Mouse (Mus musculus) heart, embryonic 10.5 days (tissue): ENCODE measurements around the gene Tfap2e. TPM values are rescaled to one million over a fixed set of nuclear protein-coding genes. Genes with fewer than 3 reads are reported as not detected.
A peak's percentile ranks its signal among the peaks of the same experiment; 100 is the strongest.

Experiments used
- DNase-seq: peaks from one replicate; pipeline ENCODE4 v3.0.0-alpha.2; 2017; ENCODE audit warnings: low spot score
- H3K27ac ChIP-seq: fragments of 300-500 bp; sonication (generic); 2 replicates; pipeline ENCODE4 v1.5.1; 2016; ENCODE audit warnings: mild to moderate bottlenecking
- H3K27me3 ChIP-seq: fragments of 300-500 bp; sonication (generic); 2 replicates; pipeline ENCODE4 v1.6.1; 2016; ENCODE audit warnings: mild to moderate bottlenecking; ENCODE audit not compliant: poor library complexity, insufficient read depth, severe bottlenecking
- H3K36me3 ChIP-seq: fragments of 300-500 bp; sonication (generic); 2 replicates; pipeline ENCODE4 v1.6.1; 2016; ENCODE audit warnings: mild to moderate bottlenecking, moderate library complexity
- H3K4me1 ChIP-seq: fragments of 300-500 bp; sonication (generic); 2 replicates; pipeline ENCODE4 v1.6.1; 2016; ENCODE audit warnings: mild to moderate bottlenecking
- H3K4me3 ChIP-seq: fragments of 300-500 bp; sonication (generic); 2 replicates; pipeline ENCODE4 v1.5.1; 2016; ENCODE audit warnings: mild to moderate bottlenecking, moderate library complexity
- H3K9me3 ChIP-seq: fragments of 300-500 bp; sonication (generic); 2 replicates; pipeline ENCODE4 v1.6.1; 2016; ENCODE audit warnings: mild to moderate bottlenecking, moderate library complexity
- WGBS: fragments of 180-500 bp; shearing (Covaris S2); methylation state at CpG from one replicate; pipeline ENCODE4 v1.1.7; 2016; 5-methylcytosine and 5-hydroxymethylcytosine counted together
- polyA plus RNA-seq: library from polyadenylated mRNA; unstranded; fragments of >200 nt; fragmentation: Nextera tagmentation; extraction: Ambion mirVana; gene quantifications from 2 replicates; pipeline ENCODE4 v1.2.1, GENCODE M21; 2016

The Tfap2e gene
- polyA plus RNA-seq, 1 experiment from 2014 or later, result not detected

- H3K27me3 ChIP-seq, result peaks cover 15% of the 10 kb centered on the region
- H3K9me3 ChIP-seq, result no peaks in the 10 kb centered on the region
- no peak overlapping the region for H3K27ac ChIP-seq
- H3K4me1 ChIP-seq, result peaks cover 49% of the 10 kb centered on the region
- no peak for DNase-seq
- 95% methylated on average over 8 of the region's 8 CpGs for WGBS
- peaks cover 68% of the 10 kb centered on the region for H3K36me3 ChIP-seq
- no peak overlapping the region for H3K4me3 ChIP-seq
Measured at GRCm38 (mm10) chr4:126748381-126748780, 12.3 kb upstream of the Tfap2e start.

DNA sequence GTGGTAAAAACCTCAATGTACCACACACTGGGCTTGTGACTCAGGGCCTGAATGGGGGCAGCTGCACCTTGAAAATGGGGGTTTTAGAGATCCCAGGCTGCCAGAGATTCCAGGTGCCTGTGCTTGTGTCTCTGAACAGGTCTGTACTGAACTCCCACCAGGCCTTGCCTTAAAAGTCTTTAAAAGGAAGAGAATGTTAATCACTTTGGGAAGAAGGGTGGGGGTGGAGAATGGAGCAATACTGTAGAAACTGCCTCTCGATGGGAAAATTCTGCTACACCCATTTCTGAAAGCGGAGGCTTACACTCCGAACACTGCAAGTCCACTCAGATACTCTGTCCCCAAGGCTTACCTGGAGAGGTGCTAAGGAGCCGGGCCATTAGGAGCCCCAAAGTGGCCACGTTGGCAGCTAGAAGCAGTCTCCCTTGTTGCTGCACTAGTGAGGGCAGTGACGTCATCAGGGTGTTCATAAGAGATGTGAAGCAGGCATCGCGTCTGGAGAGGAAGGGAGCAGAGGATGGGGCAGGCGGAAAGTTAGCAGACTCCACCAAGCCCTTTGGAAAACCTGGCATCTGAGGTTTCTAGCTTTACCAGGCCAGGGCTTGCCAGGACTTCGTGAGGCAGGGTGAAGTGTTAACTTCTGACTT, 10.3 kb upstream of the Tfap2e start:
- Histone ChIP-seq H3K4me1 (peaks cover 45% of the 10 kb centered on the region), H3K27ac (no peak overlapping the region), H3K36me3 (peaks cover 68% of the 10 kb centered on the region), H3K27me3 (peaks cover 17% of the 10 kb centered on the region), H3K9me3 (no peaks in the 10 kb centered on the region), H3K4me3 (no peak overlapping the region)
- WGBS, result 72% methylated on average over 10 of the region's 10 CpGs
- no peak for DNase-seq

GRCm38 (mm10) chr4:126745506-126746193, 9.6 kb upstream of the Tfap2e start:
- WGBS, result 43% methylated on average over 13 of the region's 13 CpGs
- no peak overlapping the region for H3K27ac ChIP-seq
- H3K36me3 ChIP-seq, result peaks cover 65% of the 10 kb centered on the region
- H3K4me3 ChIP-seq, result no peak overlapping the region
- peaks cover 38% of the 10 kb centered on the region for H3K4me1 ChIP-seq
- peaks cover 17% of the 10 kb centered on the region for H3K27me3 ChIP-seq
- no peaks in the 10 kb centered on the region for H3K9me3 ChIP-seq
- DNase-seq, result no peak

DNA sequence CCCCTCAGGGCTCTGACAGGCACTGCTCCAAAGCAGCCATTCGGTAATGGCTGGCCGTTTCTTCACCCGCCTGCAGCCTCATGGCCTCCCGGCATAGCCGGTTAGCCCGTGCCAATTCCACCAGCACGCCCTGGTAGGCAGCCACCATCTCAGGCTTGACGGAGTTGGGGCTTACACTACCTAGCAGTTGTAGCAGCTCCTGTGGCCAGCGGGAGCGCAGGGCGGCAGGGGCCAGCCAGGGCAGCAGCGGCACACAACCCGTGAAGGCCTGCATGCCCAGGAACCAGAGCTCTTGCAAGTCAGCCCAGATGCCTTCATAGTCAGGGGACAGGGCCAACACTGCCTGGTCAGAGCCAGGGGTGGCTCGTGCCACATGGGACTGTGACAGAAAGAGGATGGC, 8.8 kb upstream of the Tfap2e start:
- H3K27ac ChIP-seq, result no peak overlapping the region
- no peaks in the 10 kb centered on the region for H3K9me3 ChIP-seq
- WGBS, result 82% methylated on average over 14 of the region's 14 CpGs
- no peak for DNase-seq
- H3K4me3 ChIP-seq, result no peak overlapping the region
- peaks cover 30% of the 10 kb centered on the region for H3K4me1 ChIP-seq
- H3K27me3 ChIP-seq, result peaks cover 17% of the 10 kb centered on the region
- peaks cover 57% of the 10 kb centered on the region for H3K36me3 ChIP-seq

DNA sequence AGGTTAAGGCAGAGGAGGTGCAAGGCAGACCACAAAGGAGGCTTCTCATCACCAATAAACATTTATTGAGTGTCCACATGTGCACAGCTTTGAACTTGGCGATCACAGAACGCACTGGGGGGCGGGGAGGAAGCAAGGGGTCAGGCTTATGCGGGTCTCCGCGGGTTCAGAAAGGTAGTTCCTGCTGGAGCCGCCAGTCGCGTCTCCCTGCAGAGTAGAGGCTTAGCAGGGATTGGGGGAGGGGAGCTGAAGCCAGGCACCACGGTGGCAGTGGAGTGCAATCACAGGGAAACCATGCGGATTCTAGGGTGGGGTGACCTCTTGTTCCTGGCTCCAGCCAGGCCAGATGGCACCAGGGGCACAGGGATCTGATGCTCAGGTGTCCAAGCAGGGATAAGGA, 7.7 kb upstream of the Tfap2e start:
- Histone ChIP-seq H3K4me3 (no peak overlapping the region), H3K4me1 (peaks cover 23% of the 10 kb centered on the region), H3K27ac (no peak overlapping the region), H3K36me3 (peaks cover 45% of the 10 kb centered on the region), H3K27me3 (peaks cover 25% of the 10 kb centered on the region), H3K9me3 (no peaks in the 10 kb centered on the region)
- no peak for DNase-seq
- WGBS, result 8% methylated on average over 11 of the region's 11 CpGs

- H3K4me3 ChIP-seq, result no peak overlapping the region
- H3K27me3 ChIP-seq, result peaks cover 33% of the 10 kb centered on the region
- H3K4me1 ChIP-seq, result peaks cover 23% of the 10 kb centered on the region
- no peak for DNase-seq
- peaks cover 38% of the 10 kb centered on the region for H3K36me3 ChIP-seq
- WGBS, result 33% methylated on average over 2 of the region's 2 CpGs
- no peak overlapping the region for H3K27ac ChIP-seq
- no peaks in the 10 kb centered on the region for H3K9me3 ChIP-seq
Measured at GRCm38 (mm10) chr4:126742976-126743375, 6.9 kb upstream of the Tfap2e start.

DNA sequence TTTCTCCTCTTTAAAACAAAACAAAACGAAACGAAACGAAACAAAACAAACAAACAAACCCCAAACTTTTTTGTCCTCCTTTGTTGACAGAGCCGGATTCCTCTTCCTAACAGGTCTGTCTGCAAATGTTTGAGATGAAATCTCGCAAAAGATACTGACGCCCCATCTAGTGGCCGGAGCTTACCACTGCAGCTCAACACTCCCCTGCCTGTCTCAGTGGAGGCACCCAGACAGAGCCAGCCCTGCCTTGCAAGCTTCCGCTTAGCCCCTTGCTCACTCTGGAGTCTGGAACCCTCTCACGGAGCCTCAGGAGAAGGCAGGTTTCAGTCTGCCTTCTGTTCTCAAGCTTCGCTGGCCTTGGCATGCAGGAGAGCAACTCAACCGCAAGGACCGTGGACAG, 5.4 kb upstream of the Tfap2e start:
- 6% methylated on average over 12 of the region's 12 CpGs for WGBS

DNA sequence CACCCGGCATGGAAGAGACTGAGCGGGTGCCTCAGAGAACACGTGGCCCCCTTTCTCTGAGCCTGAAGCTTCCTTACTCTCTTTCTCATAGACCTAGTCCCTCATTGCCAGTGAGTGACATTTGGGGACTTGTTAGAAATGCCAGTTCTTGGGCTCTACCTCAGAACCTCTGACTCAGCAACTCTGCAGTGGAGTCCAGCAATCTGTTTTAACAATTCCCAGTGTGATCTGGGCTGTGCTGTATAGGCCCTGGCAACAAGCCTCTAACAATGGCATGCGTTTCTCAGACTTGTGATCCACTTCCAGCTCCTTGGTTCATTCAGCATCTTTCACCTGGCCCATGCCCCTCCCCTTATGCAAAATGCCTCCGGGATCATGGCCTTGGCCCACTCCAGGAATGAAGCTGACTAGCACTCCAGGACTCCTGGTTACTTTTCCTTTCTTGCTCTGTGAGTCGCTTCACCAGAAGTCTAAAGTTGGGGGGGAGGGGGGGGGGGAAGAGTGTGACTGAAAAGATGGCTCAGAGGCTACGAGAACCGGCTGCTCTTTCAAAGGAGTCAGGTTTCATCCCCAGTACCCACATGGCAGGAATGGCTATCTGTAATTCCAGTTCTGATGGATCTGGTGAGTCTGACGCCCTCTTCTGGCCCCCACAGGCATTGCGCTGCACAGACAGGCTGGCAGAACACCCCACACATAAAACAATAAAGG, 4.1 kb upstream of the Tfap2e start:
- DNase-seq, result no peak
- Histone ChIP-seq H3K36me3 (peaks cover 13% of the 10 kb centered on the region), H3K9me3 (no peaks in the 10 kb centered on the region), H3K4me1 (peaks cover 32% of the 10 kb centered on the region), H3K27me3 (peaks cover 61% of the 10 kb centered on the region), H3K27ac (no peak overlapping the region), H3K4me3 (no peak overlapping the region)
- 19% methylated on average over 10 of the region's 10 CpGs for WGBS

More for the DNA sequence above, 5.4 kb upstream of the Tfap2e start:
- H3K4me1 ChIP-seq, result peaks cover 20% of the 10 kb centered on the region
- H3K9me3 ChIP-seq, result no peaks in the 10 kb centered on the region
- peak overlapping the region; percentile 31; the same call in 1 of the 2 replicates for H3K4me3 ChIP-seq
- H3K36me3 ChIP-seq, result peaks cover 25% of the 10 kb centered on the region
- peak; percentile 87 for DNase-seq
- peaks cover 48% of the 10 kb centered on the region for H3K27me3 ChIP-seq
- no peak overlapping the region for H3K27ac ChIP-seq

DNA sequence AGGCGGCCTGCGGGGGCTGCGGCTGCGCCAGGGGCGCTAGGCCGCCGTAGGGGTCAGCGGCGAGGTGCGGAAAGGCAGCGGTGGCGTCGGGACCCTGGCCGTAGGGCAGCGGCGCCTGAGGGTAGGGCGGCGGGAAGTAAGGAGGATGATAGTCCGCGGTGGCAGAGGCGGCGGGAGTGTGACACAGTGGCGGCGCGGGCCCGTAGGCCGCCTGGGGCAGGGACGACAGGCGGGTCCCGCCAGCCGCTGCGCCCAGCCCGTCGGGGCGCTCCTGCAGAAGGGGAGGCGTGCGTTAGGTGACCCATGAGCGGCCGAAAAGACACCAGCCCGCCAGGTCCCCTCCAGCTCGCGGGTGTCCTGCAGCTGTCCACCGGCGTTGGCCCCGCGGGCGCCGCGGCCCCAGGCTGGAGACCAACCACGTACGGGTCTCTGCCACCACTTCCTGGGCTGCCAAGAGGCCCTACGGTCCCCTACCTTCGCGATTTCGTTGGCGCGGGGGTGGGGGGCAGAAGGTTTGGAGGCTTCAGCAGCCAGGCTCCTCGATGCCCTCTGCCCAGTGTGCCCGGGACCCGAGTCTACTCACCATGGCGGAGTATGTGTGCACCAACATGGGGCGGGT, 549 bp downstream of the Tfap2e start:
- no peak for DNase-seq
- H3K27me3 ChIP-seq, result peaks cover 91% of the 10 kb centered on the region
- H3K36me3 ChIP-seq, result no peaks in the 10 kb centered on the region
- 3% methylated on average over 55 of the region's 62 CpGs for WGBS
- H3K4me3 ChIP-seq, result peak overlapping the region; percentile 55
- H3K27ac ChIP-seq, result peak overlapping the region; percentile 56; the same call in 1 of the 2 replicates
- no peaks in the 10 kb centered on the region for H3K9me3 ChIP-seq
- H3K4me1 ChIP-seq, result peaks cover 28% of the 10 kb centered on the region

DNA sequence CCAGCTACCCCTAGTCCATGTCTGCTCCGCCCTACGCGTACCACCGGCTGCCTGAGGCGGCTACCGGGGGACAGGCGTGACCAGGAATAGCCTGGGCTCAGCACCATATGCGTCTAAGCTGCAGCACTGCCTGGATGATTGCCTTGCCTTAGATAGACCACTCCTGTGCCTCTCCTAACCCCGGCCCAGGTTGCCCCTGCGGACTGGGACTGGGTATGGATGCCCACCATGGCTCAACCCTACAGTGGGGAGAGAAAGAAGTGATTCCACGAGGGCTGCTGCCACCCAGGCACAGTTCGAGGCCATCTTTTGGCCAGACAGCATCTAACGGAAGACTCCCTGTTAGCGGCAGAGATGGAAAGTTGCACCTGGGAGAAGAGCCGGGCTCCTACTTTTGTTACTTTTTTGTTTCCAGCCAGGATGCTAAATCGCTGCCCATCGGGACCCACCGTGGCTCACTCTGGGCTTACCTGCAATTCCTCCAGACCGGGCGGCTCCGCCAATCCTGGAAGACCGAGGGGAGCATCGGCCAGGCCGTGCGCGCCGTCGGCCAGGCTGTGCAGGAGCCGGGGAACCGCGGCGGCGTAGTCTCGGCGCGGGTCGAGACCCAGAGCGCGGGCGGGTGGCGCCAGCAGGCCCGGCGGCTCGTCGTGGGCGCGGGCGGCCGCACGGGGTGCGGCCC, 1.2 kb downstream of the Tfap2e start:
- DNase-seq, result no peak
- 3% methylated on average over 51 of the region's 51 CpGs for WGBS
- peaks cover 97% of the 10 kb centered on the region for H3K27me3 ChIP-seq
- H3K4me3 ChIP-seq, result peak overlapping the region; percentile 55
- H3K4me1 ChIP-seq, result peaks cover 28% of the 10 kb centered on the region
- H3K27ac ChIP-seq, result peak overlapping the region; percentile 56; the same call in 1 of the 2 replicates
- no peaks in the 10 kb centered on the region for H3K36me3 ChIP-seq
- no peaks in the 10 kb centered on the region for H3K9me3 ChIP-seq

DNA sequence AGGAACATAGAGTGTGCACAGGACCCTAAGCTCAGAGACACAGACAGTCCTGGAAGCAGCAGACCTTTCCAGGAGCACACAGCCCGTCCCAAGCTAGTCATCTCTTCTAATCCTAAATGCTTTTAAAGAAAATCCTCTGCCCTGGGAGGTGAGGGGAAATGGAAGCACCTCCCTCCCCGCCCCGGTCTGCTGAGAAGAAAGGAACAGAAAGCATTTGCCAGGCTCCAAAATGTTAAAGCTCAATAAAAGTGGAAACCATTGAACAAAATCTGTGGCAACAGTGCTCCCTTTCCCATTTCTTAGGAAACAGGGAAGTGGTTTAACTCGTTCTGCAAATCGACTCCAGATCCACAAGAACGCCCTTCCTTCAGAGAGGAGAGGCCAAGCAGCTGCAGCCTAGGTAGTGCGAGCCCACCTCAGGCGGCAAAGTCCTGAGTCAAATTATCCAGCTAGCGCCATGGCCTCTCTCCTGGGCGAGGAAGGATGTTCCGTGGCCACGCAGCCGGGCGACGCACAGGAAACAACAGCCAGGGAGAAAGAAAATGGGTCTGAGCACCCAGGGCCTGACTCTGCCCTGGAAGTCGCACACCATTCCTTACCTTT, 1.9 kb downstream of the Tfap2e start:
- Histone ChIP-seq H3K4me3 (no peak overlapping the region), H3K9me3 (no peaks in the 10 kb centered on the region), H3K36me3 (no peaks in the 10 kb centered on the region), H3K27ac (no peak overlapping the region), H3K4me1 (peaks cover 28% of the 10 kb centered on the region), H3K27me3 (peaks cover 100% of the 10 kb centered on the region)
- no peak for DNase-seq
- WGBS, result 2% methylated on average over 16 of the region's 16 CpGs
